Mouse (Mus musculus) liver, embryonic 12.5 days (tissue): ENCODE measurements around the gene Hcst. TPM values are rescaled to one million over a fixed set of nuclear protein-coding genes. Genes with fewer than 3 reads are reported as not detected.

Experiments
- polyA plus RNA-seq: library from polyadenylated mRNA; unstranded; fragments of >200 nt; fragmentation: Nextera tagmentation; extraction: Ambion mirVana; gene quantifications from 2 replicates; pipeline ENCODE4 v1.2.1, GENCODE M21; 2016

Hcst gene
- polyA plus RNA-seq, 1 experiment from 2014 or later = 4.1 TPM

Other genes starting within 250 kb of the Hcst start
- gene Cox7a1, start 235.7 kb downstream of the Hcst start, polyA plus RNA-seq = 4.4 and 6.2 TPM in 2 replicates
- 42.6 and 49.2 TPM in 2 replicates for gene Capns1, start 221.0 kb downstream of the Hcst start, polyA plus RNA-seq
- 73.4 and 79.5 TPM in 2 replicates for gene Polr2i, start 187.9 kb downstream of the Hcst start, polyA plus RNA-seq
- gene Tbcb, start 187.6 kb downstream of the Hcst start, polyA plus RNA-seq = 75.0 and 77.3 TPM in 2 replicates
- gene Ovol3, start 184.1 kb downstream of the Hcst start, polyA plus RNA-seq = not detected in 2 replicates
- gene Thap8, start 139.8 kb downstream of the Hcst start, polyA plus RNA-seq = 0.28 TPM in 1 of 2 replicates, not detected in the other
- gene Wdr62, start 139.4 kb downstream of the Hcst start, polyA plus RNA-seq = 11.5 and 11.9 TPM in 2 replicates
- 3.2 and 4.8 TPM in 2 replicates for gene Clip3, start 128.1 kb downstream of the Hcst start, polyA plus RNA-seq
- 24.2 and 24.5 TPM in 2 replicates for gene Alkbh6, start 111.1 kb downstream of the Hcst start, polyA plus RNA-seq
- 11.7 and 12.1 TPM in 2 replicates for gene Syne4, start 105.0 kb downstream of the Hcst start, polyA plus RNA-seq
- gene E130208F15Rik, start 98.1 kb downstream of the Hcst start, polyA plus RNA-seq = 2.3 and 2.9 TPM in 2 replicates
- gene Sdhaf1, start 96.0 kb downstream of the Hcst start, polyA plus RNA-seq = 8.1 and 8.2 TPM in 2 replicates
- 1.9 and 2.1 TPM in 2 replicates for gene Lrfn3, start 57.1 kb downstream of the Hcst start, polyA plus RNA-seq
- 51.1 and 52.7 TPM in 2 replicates for gene Tyrobp, start 6.1 kb downstream of the Hcst start, polyA plus RNA-seq
- gene Nfkbid, start 1.9 kb upstream of the Hcst start, polyA plus RNA-seq = 1.5 and 2.1 TPM in 2 replicates
- 7.5 and 8.2 TPM in 2 replicates for gene Aplp1, start 25.7 kb upstream of the Hcst start, polyA plus RNA-seq
- gene Kirrel2, start 37.8 kb upstream of the Hcst start, polyA plus RNA-seq = 0.05 and 0.17 TPM in 2 replicates
- gene Nphs1, start 38.5 kb upstream of the Hcst start, polyA plus RNA-seq = 0.14 and 0.18 TPM in 2 replicates
- 21.1 and 22.3 TPM in 2 replicates for gene Prodh2, start 73.8 kb upstream of the Hcst start, polyA plus RNA-seq
- 4.0 and 4.8 TPM in 2 replicates for gene Arhgap33, start 115.2 kb upstream of the Hcst start, polyA plus RNA-seq
- gene Hspb6, start 132.3 kb upstream of the Hcst start, polyA plus RNA-seq = 5.0 and 5.4 TPM in 2 replicates
- gene Proser3, start 132.4 kb upstream of the Hcst start, polyA plus RNA-seq = 5.3 and 5.6 TPM in 2 replicates
- 30.3 and 31.4 TPM in 2 replicates for gene Lin37, start 140.0 kb upstream of the Hcst start, polyA plus RNA-seq
- 51.9 and 55.1 TPM in 2 replicates for gene U2af1l4, start 143.4 kb upstream of the Hcst start, polyA plus RNA-seq
- 5.8 and 6.7 TPM in 2 replicates for gene Gm49396, start 143.5 kb upstream of the Hcst start, polyA plus RNA-seq
- 83.3 and 87.9 TPM in 2 replicates for gene Psenen, start 143.8 kb upstream of the Hcst start, polyA plus RNA-seq
- gene Igflr1, start 145.6 kb upstream of the Hcst start, polyA plus RNA-seq = 3.0 and 3.9 TPM in 2 replicates
- gene Kmt2b, start 168.9 kb upstream of the Hcst start, polyA plus RNA-seq = 4.5 and 4.9 TPM in 2 replicates
- 0.17 and 0.20 TPM in 2 replicates for gene Zbtb32, start 179.1 kb upstream of the Hcst start, polyA plus RNA-seq
- gene Upk1a, start 193.0 kb upstream of the Hcst start, polyA plus RNA-seq = 0.25 and 0.33 TPM in 2 replicates
- 691 and 732 TPM in 2 replicates for gene Cox6b1, start 206.3 kb upstream of the Hcst start, polyA plus RNA-seq
- 0.12 and 0.19 TPM in 2 replicates for gene Etv2, start 216.0 kb upstream of the Hcst start, polyA plus RNA-seq
- gene Rbm42, start 230.5 kb upstream of the Hcst start, polyA plus RNA-seq = 83.1 and 83.5 TPM in 2 replicates
- gene Haus5, start 245.1 kb upstream of the Hcst start, polyA plus RNA-seq = 47.8 and 50.4 TPM in 2 replicates